Mouse (Mus musculus) hindbrain, embryonic 12.5 days (tissue): ENCODE measurements around the gene Ap1g1. TPM values are rescaled to one million over a fixed set of nuclear protein-coding genes. Genes with fewer than 3 reads are reported as not detected.

Experiments
- ATAC-seq: fragments of 200-750 bp; cut with Nextera tagmentation; 2 replicates; pipeline ENCODE4 v1.8.0; 2017; ENCODE audit warnings: moderate TSS enrichment; ENCODE audit not compliant: low FRiP score
- H3K27ac ChIP-seq: fragments of 300-500 bp; sonication (generic); 2 replicates; pipeline ENCODE4 v1.5.1; 2016; ENCODE audit warnings: mild to moderate bottlenecking
- H3K27me3 ChIP-seq: fragments of 300-500 bp; sonication (generic); 2 replicates; pipeline ENCODE4 v1.6.1; 2016; ENCODE audit warnings: mild to moderate bottlenecking
- H3K36me3 ChIP-seq: fragments of 300-500 bp; sonication (generic); 2 replicates; pipeline ENCODE4 v1.6.1; 2016; ENCODE audit warnings: mild to moderate bottlenecking
- H3K4me1 ChIP-seq: fragments of 300-500 bp; sonication (generic); 2 replicates; pipeline ENCODE4 v1.6.1; 2016
- H3K4me2 ChIP-seq: fragments of 300-500 bp; sonication (generic); replicated peaks from 2 replicates; pipeline ENCODE4 v1.6.1; 2016; ENCODE audit warnings: mild to moderate bottlenecking
- H3K4me3 ChIP-seq: fragments of 300-500 bp; sonication (generic); 2 replicates; pipeline ENCODE4 v1.5.1; 2016; ENCODE audit warnings: mild to moderate bottlenecking
- H3K9ac ChIP-seq: fragments of 300-500 bp; sonication (generic); 2 replicates; pipeline ENCODE4 v1.6.1; 2016; ENCODE audit warnings: mild to moderate bottlenecking, moderate library complexity
- H3K9me3 ChIP-seq: fragments of 300-500 bp; sonication (generic); replicated peaks from 2 replicates; pipeline ENCODE4 v1.6.1; 2016; ENCODE audit warnings: mild to moderate bottlenecking
- WGBS: fragments of 180-500 bp; shearing (Covaris S2); methylation state at CpG from one replicate; pipeline ENCODE4 v1.1.7; 2016; 5-methylcytosine and 5-hydroxymethylcytosine counted together
- polyA plus RNA-seq: library from polyadenylated mRNA; unstranded; fragments of >200 nt; fragmentation: Nextera tagmentation; extraction: Ambion mirVana; gene quantifications from 2 replicates; pipeline ENCODE4 v1.2.1, GENCODE M21; 2016

The Ap1g1 gene
- polyA plus RNA-seq, 1 experiment from 2014 or later, result 61.5 TPM

DNA sequence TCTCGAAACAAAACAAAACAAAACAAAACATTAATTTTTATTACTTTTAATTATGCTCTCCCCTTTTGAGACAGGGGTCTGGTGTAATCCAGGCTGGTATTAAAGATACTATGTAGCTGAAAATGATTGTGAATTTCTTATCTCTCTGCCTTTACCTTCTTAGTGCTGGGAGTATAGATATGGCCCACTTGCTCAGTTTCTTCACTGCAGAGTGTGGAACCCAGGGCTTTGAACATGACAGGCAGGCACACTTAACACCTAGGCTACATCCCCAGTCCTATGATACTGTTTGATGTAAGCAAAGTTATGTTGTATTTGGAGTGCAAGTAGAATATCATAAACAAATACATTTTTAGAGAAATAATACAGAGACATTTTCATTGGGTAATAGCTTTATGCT lies 64.1 kb downstream of the Ap1g1 start:
- Histone ChIP-seq H3K4me1 (no peaks in the 10 kb centered on the region), H3K9ac (no peak overlapping the region), H3K36me3 (peaks cover 34% of the 10 kb centered on the region), H3K9me3 (no peaks in the 10 kb centered on the region), H3K27ac (no peak overlapping the region), H3K4me3 (no peak overlapping the region), H3K4me2 (no peak overlapping the region), H3K27me3 (no peaks in the 10 kb centered on the region)
- ATAC-seq, result no peak
- WGBS, result 93% methylated on average over 1 of the region's 1 CpGs

DNA sequence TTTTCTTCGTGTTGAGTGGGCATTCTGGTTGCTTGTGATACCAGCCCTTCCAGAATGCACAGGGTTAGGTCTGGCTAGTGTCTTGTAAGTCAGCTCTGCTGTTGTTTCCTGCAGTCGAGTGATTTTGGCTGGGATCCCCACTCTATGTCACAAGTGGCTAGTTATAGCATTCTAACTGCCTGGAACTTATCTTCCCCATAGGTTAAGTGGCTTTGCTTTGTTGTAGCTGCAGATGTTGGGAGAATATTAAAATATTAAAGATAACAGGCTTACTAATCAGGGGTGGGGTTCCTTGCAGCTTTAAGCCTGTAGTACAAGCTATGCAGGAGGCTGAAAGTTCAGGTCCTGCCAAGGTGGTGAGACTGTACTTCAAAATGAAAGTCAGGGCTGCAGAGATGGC lies 69.5 kb downstream of the Ap1g1 start:
- 89% methylated on average over 2 of the region's 2 CpGs for whole genome bisulfite sequencing
- Histone ChIP-seq H3K27ac (no peak overlapping the region), H3K9me3 (no peaks in the 10 kb centered on the region), H3K4me3 (no peak overlapping the region), H3K4me2 (no peak overlapping the region), H3K27me3 (no peaks in the 10 kb centered on the region), H3K9ac (no peak overlapping the region), H3K36me3 (peaks cover 63% of the 10 kb centered on the region), H3K4me1 (no peaks in the 10 kb centered on the region)
- ATAC-seq, result no peak

DNA sequence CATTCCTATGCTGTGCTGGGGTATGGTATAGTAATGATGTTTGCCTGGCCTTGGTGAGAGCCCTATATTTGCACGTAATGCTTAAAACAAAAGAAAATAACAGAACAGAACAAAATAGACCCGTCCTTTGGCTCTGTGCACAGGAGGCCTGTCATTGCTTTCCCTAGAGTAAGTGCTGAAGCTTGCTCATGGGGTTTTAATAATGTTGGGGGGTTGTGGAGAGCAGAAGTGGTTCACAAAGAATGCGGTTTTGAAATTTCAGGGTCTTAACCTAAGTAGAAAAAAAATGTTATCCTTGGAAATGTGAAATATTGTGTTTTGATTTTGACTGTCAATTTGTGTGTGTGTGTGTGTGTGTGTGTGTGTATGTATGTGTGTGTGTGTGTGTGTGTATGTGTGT lies 70.6 kb downstream of the Ap1g1 start:
- Histone ChIP-seq H3K4me2 (no peak overlapping the region), H3K4me3 (no peak overlapping the region), H3K27me3 (no peaks in the 10 kb centered on the region), H3K9me3 (no peaks in the 10 kb centered on the region), H3K9ac (no peak overlapping the region), H3K4me1 (no peaks in the 10 kb centered on the region), H3K36me3 (peaks cover 63% of the 10 kb centered on the region), H3K27ac (no peak overlapping the region)
- WGBS, result 78% methylated on average over 3 of the region's 3 CpGs
- ATAC-seq, result no peak

DNA sequence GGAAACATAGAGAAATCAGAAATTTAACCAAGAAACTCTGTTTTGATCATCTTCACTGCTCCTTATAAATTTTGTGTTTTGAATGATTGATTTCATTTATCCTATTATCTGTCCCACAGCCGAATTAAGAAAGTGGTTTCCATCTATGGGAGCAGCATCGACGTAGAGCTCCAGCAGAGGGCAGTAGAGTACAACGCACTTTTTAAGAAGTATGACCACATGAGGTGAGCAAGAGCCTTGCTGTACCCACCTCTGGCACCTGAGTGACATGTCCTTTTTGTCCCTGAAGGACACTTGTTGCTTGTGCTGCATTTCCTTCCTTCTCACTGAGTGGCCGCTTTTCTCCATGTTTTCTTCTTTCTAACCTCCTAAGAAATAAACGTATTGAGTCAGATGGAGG lies 75.1 kb downstream of the Ap1g1 start:
- no peak for ATAC-seq
- H3K27me3 ChIP-seq, result no peaks in the 10 kb centered on the region
- no peaks in the 10 kb centered on the region for H3K4me1 ChIP-seq
- no peak overlapping the region for H3K4me3 ChIP-seq
- no peaks in the 10 kb centered on the region for H3K9me3 ChIP-seq
- H3K4me2 ChIP-seq, result no peak overlapping the region
- WGBS, result 48% methylated on average over 6 of the region's 6 CpGs
- H3K36me3 ChIP-seq, result peaks cover 65% of the 10 kb centered on the region
- no peak overlapping the region for H3K27ac ChIP-seq
- H3K9ac ChIP-seq, result no peak overlapping the region

DNA sequence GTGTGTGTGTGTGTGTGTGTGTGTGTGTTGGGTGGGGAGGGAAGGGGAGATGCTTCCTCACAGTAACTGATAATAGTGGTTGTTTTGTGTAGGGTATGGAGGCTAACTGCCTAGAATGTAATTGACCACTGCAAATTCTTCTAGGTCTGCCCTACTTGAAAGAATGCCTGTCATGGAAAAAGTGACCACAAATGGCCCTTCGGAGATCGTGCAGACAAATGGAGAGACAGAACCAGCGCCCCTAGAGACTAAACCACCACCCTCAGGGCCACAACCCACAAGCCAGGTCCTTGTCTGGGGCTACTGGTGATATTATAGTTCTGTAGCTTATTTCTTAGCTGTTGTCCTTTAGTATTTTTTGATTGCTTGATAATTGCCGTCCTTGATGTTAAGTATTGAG lies 76.2 kb downstream of the Ap1g1 start:
- Histone ChIP-seq H3K9ac (no peak overlapping the region), H3K4me3 (no peak overlapping the region), H3K27ac (no peak overlapping the region), H3K36me3 (peaks cover 63% of the 10 kb centered on the region), H3K4me2 (no peak overlapping the region), H3K4me1 (no peaks in the 10 kb centered on the region), H3K27me3 (no peaks in the 10 kb centered on the region), H3K9me3 (no peaks in the 10 kb centered on the region)
- no peak for ATAC-seq
- 95% methylated on average over 4 of the region's 4 CpGs for WGBS

DNA sequence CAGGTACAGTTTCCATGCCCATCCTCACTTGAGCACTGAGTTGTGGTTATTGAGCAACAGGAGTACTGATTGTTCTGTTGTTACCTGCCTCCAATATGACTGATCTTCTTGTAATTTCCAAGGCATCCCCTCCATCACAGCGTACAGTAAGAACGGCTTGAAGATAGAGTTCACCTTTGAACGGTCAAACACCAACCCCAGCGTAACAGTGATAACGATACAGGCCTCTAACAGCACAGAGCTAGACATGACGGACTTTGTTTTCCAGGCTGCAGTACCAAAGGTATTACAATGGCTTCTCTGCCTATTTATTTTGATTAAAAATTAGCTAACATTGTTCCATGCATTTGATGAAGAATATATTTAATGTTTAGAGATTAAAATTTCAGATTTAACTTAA lies 77.1 kb downstream of the Ap1g1 start:
- Histone ChIP-seq H3K27ac (no peak overlapping the region), H3K4me2 (no peak overlapping the region), H3K4me1 (no peaks in the 10 kb centered on the region), H3K4me3 (no peak overlapping the region), H3K36me3 (peaks cover 63% of the 10 kb centered on the region), H3K9ac (no peak overlapping the region), H3K9me3 (no peaks in the 10 kb centered on the region), H3K27me3 (no peaks in the 10 kb centered on the region)
- ATAC-seq, result no peak
- WGBS, result 98% methylated on average over 6 of the region's 6 CpGs

DNA sequence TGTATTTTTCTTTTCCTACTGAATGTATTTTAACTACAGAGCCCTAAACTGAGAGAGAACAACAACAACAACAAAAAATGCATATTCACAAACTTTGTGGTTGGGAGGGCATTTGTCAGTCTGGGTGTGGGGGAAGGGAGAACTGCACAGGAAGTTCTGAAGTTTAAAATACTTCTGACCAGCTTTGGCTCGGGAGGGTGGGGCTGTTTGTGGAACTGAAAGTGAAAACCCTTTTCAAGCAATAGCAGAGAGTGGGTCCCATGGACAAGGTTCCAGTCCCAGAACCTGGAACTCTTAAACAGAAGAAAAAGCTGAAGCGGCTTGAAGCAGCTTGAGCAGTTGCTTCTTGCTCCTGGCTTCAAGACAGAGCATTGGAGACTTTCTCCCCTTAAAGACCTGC lies 85.0 kb downstream of the Ap1g1 start:
- Histone ChIP-seq H3K9ac (no peak overlapping the region), H3K36me3 (peaks cover 35% of the 10 kb centered on the region), H3K4me3 (no peak overlapping the region), H3K9me3 (no peaks in the 10 kb centered on the region), H3K4me1 (peaks cover 4% of the 10 kb centered on the region; the same call in 1 of the 2 replicates), H3K27ac (no peak overlapping the region), H3K4me2 (no peak overlapping the region), H3K27me3 (no peaks in the 10 kb centered on the region)
- no peak for ATAC-seq
- WGBS, result 78% methylated on average over 2 of the region's 2 CpGs

DNA sequence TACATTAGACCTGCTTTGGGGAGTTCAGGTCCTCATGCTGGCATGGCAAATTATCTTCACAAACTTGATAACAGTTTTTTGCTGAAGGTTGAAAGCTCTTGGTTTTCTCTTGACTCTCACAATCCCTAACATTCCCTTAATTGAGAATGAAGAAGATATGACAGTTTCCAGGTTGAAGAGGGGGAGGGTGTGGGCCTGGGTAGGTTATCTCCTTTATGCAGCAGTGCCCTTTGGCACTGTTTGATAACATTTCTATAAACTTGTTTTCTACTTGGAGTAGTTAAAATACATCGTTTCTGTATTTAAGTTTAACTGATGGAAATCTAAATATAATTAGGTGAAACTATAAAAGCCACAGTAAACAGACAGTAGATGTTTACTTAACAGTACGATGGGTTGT lies 86.4 kb downstream of the Ap1g1 start:
- no peak overlapping the region for H3K4me2 ChIP-seq
- ATAC-seq, result no peak
- H3K9me3 ChIP-seq, result no peaks in the 10 kb centered on the region
- H3K4me1 ChIP-seq, result peaks cover 9% of the 10 kb centered on the region
- 98% methylated on average over 2 of the region's 2 CpGs for WGBS
- H3K27me3 ChIP-seq, result no peaks in the 10 kb centered on the region
- no peak overlapping the region for H3K9ac ChIP-seq
- peaks cover 30% of the 10 kb centered on the region for H3K36me3 ChIP-seq
- no peak overlapping the region for H3K4me3 ChIP-seq
- no peak overlapping the region for H3K27ac ChIP-seq

DNA sequence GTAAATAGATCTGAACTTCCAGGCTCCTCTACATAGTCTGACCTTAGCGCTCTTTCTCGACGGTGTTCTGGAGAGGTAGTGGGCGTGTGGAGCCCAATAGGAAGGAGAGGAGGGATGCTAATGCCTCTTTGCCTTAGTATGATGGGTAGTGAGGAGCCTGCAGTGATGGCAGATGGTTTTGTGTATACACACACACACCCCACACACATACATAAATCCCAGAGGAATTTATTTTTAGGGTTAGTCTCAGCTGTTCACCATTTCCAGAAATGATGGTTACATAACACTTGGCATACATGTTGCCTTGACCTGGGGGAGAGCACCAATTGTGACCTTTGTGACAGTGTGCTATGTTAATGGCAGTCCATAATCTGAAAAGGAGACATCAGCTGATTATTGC lies 87.2 kb downstream of the Ap1g1 start:
- Histone ChIP-seq H3K27ac (no peak overlapping the region), H3K4me3 (no peak overlapping the region), H3K27me3 (no peaks in the 10 kb centered on the region), H3K4me2 (no peak overlapping the region), H3K4me1 (peaks cover 9% of the 10 kb centered on the region), H3K36me3 (peaks cover 22% of the 10 kb centered on the region), H3K9ac (no peak overlapping the region), H3K9me3 (no peaks in the 10 kb centered on the region)
- ATAC-seq, result no peak
- WGBS, result 91% methylated on average over 4 of the region's 4 CpGs

DNA sequence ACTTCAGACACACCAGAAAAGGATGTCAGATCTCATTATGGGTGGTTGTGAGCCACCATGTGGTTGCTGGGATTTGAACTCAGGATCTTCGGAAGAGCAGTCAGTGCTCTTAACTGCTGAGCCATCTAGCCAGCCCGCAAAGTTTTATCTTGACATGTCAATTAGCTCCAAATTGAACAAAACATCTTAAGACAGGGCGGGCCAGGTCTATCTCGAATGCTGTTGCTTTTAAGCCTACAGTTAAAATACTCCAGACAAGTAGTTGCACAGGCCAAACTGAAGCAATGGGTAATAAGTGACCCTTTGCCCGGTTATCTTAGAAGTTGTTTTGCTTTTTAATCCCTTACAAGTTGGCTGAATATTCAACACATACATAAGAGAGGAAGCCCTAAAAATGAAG lies 88.3 kb downstream of the Ap1g1 start:
- Histone ChIP-seq H3K27me3 (no peaks in the 10 kb centered on the region), H3K4me3 (no peak overlapping the region), H3K9ac (no peak overlapping the region), H3K36me3 (peaks cover 12% of the 10 kb centered on the region), H3K27ac (no peak overlapping the region), H3K4me1 (peaks cover 12% of the 10 kb centered on the region), H3K9me3 (no peaks in the 10 kb centered on the region), H3K4me2 (no peak overlapping the region)
- 94% methylated on average over 5 of the region's 5 CpGs for WGBS
- no peak for ATAC-seq

DNA sequence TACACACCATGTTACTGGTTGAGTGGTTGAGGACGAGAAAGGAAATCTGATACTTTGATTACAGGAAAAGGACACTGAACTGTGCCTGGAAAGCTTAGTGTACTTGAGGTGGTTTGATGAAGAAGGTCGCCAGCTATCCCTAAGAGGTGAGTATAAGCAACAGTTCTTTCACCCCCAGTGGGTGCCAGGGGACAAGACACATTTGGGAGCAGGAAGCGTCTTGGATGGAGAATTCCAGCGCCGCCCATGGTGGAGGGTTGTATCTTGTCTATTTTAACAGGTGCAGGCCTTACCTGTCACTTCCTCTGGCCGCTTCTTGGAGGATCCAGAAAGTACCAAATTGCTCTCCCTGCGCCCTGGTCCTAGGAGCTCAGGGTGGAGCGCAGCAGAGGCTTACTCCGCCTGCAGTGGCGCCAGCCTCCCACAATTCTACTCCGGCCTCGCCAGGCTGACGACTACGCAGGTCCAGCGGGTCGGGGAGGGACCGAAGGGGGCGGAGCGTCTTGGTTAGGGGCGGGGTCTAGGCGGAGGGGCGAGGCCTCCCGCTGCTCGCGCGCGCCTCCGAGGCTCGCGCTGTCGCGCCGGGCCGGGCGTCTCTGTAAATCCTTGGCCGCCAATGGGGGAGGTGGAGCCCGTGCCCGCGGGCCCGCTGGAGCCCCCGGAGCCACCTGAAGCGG lies 89.8 kb downstream of the Ap1g1 start, which contains the start of gene Phlpp2:
TSS of gene Phlpp2 (plus strand) at position 540 of the 677 bp plus-strand sequence.
- Histone ChIP-seq H3K4me2 (peak within 1 kb of the TSS; percentile 93), H3K4me1 (peaks cover 12% of the 10 kb centered on the region), H3K9me3 (no peaks in the 10 kb centered on the region), H3K9ac (peak within 1 kb of the TSS; percentile 97), H3K4me3 (peak within 1 kb of the TSS; percentile 98), H3K36me3 (no peaks in the 10 kb centered on the region), H3K27ac (peak within 1 kb of the TSS; percentile 89), H3K27me3 (no peaks in the 10 kb centered on the region)
- 1% methylated on average over 33 of the region's 42 CpGs for WGBS
- ATAC-seq, result peak; percentile 97

DNA sequence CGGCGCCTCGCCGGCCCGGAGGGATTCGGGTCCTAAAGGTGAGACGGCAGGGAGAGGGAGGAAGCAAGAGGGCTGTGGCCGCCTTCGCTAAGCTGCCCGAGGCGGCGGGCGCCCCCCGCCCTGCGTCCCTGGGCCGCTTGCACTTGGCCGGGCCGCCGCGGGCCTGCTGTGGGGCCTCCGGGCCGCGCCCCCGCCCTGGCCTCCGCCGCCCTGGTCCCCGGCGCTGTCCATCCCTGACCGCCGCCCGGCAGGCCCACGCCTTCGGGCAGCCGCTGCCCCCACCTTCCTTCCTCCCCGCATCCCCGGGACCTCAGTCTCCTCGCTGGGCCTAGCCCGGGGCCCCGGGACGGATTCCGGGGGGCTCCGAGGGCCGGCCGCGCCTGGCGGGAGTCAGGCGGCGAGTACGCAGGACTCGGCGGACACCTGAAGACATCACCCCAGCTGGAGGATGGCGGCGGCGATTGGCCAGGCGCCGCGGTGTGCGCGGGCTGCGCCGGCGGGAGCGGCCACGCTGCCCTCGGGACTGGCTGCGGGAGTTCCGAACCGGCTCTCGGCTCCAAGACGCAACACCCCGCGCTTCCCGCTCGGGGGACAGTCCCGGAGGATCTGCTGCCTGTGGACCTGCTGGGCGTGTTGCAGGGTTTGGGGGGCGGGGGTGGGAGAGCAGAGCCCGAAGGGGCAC lies 90.5 kb downstream of the Ap1g1 start:
- under 1% methylated on average over 78 of the region's 78 CpGs for WGBS
- H3K9ac ChIP-seq, result peak overlapping the region; percentile 97

DNA sequence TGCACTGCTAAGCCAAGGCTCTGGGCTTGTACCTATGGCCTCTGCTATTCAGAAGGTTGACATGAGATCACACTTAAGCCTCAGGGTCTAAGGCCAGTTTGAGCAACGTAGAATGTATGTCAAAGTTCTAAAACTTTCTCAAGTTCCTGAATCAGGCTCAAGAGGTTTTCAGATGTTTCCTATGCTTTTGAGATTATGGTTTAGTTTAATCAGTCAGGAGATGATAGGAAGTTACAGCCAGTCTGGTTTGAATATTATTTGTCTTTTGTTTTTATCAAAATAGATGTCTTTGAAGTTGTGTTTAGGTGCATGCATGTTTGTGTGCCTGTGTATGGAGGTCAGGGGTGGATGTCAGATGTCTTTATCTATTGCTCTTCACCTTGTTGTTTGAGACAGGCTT lies 92.7 kb downstream of the Ap1g1 start:
- H3K9me3 ChIP-seq, result no peaks in the 10 kb centered on the region
- no peak overlapping the region for H3K27ac ChIP-seq
- H3K9ac ChIP-seq, result no peak overlapping the region
- no peaks in the 10 kb centered on the region for H3K27me3 ChIP-seq
- H3K4me2 ChIP-seq, result no peak overlapping the region
- ATAC-seq, result no peak
- peaks cover 12% of the 10 kb centered on the region for H3K4me1 ChIP-seq
- no peaks in the 10 kb centered on the region for H3K36me3 ChIP-seq
- H3K4me3 ChIP-seq, result no peak overlapping the region
- WGBS, result 90% methylated on average over 1 of the region's 1 CpGs

More for the DNA sequence above, 90.5 kb downstream of the Ap1g1 start:
- peak; percentile 86 for ATAC-seq
- Histone ChIP-seq H3K9me3 (no peaks in the 10 kb centered on the region), H3K4me3 (peak overlapping the region; percentile 98), H3K4me2 (peak overlapping the region; percentile 93), H3K36me3 (no peaks in the 10 kb centered on the region), H3K4me1 (peaks cover 12% of the 10 kb centered on the region), H3K27ac (peak overlapping the region; percentile 89), H3K27me3 (no peaks in the 10 kb centered on the region)
